Mouse (Mus musculus) spleen, adult 2 months (tissue): ENCODE measurements around the gene Cacnb3.

Experiments used
- CTCF ChIP-seq: fragments of 200-500 bp; IDR thresholded peaks from 2 replicates; pipeline ENCODE4 v1.5.1; 2011; ENCODE audit warnings: mild to moderate bottlenecking, inconsistent platforms; ENCODE audit not compliant: insufficient read depth, insufficient read length, insufficient replicate concordance; ENCODE audit errors: extremely low read depth
- POLR2A ChIP-seq: fragments of 200-500 bp; IDR thresholded peaks from 2 replicates; pipeline ENCODE4 v1.6.1; 2011; ENCODE audit warnings: low read depth, low read length, inconsistent platforms

- TF ChIP-seq POLR2A (no peak), CTCF (no peak)
These were observed 31.5 kb downstream of the Cacnb3 start for GRCm38 (mm10) chr15:98662198-98662566.
